Mouse (Mus musculus) cortical plate, adult 2 months (tissue): Measurements from ENCODE around the gene Rcn1.

Experiments used
- CTCF ChIP-seq: fragments of 200-500 bp; IDR thresholded peaks from 2 replicates; pipeline ENCODE4 v1.5.1; 2011; ENCODE audit warnings: mild to moderate bottlenecking, control low read depth, low read length; ENCODE audit not compliant: insufficient read depth; ENCODE audit errors: extremely low read depth
- POLR2A ChIP-seq: fragments of 200-500 bp; IDR thresholded peaks from 2 replicates; pipeline ENCODE4 v1.6.1; 2011; ENCODE audit warnings: mild to moderate bottlenecking, low read length, control low read depth; ENCODE audit not compliant: insufficient read depth; ENCODE audit errors: extremely low read depth

DNA sequence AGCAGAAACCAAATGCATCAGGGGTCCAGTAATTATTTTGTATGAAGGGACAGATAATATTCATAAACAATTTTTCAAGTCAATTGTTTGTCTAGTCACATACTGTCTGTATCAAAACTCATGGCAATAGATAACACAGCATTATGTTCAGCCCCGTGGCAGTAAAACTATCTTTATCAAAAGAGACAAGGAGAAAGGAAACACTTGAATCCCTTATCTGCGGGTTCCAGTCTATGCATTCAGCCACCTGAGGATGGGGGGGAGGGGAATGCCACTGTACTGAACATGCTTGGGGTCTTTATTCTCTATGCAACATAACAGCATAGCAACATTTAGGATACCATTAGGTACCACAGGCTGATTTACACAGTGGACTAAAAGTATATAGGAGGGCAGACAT lies 15.2 kb upstream of the Rcn1 start:
- TF ChIP-seq POLR2A: no peak
- TF ChIP-seq CTCF: no peak
